Mouse (Mus musculus) midbrain, embryonic 13.5 days (tissue): ENCODE measurements around the gene 1700013H16Rik. TPM values are rescaled to one million over a fixed set of nuclear protein-coding genes. Genes with fewer than 3 reads are reported as not detected.
"Not testable (repeated sequence)": the region's sequence is repeated elsewhere in the genome, so short reads cannot be mapped to it uniquely, and the experiment has no call there.

Experiments
- ATAC-seq: fragments of 200-750 bp; cut with Nextera tagmentation; 2 replicates; pipeline ENCODE4 v1.8.0; 2017; ENCODE audit warnings: mild to moderate bottlenecking, moderate TSS enrichment, moderate library complexity
- H3K27ac ChIP-seq: fragments of 300-500 bp; sonication (generic); 2 replicates; pipeline ENCODE4 v1.5.1; 2015; ENCODE audit warnings: inconsistent platforms, mild to moderate bottlenecking, moderate library complexity
- H3K27me3 ChIP-seq: fragments of 300-500 bp; sonication (generic); 2 replicates; pipeline ENCODE4 v1.6.1; 2015; ENCODE audit warnings: mild to moderate bottlenecking, inconsistent platforms
- H3K36me3 ChIP-seq: fragments of 300-500 bp; sonication (generic); 2 replicates; pipeline ENCODE4 v1.6.1; 2015; ENCODE audit warnings: mild to moderate bottlenecking, inconsistent platforms
- H3K4me1 ChIP-seq: fragments of 300-500 bp; sonication (generic); replicated peaks from 2 replicates; pipeline ENCODE4 v1.6.1; 2015; ENCODE audit warnings: inconsistent platforms
- H3K4me2 ChIP-seq: fragments of 300-500 bp; sonication (generic); replicated peaks from 2 replicates; pipeline ENCODE4 v1.6.1; 2015; ENCODE audit warnings: moderate library complexity, mild to moderate bottlenecking, inconsistent platforms
- H3K4me3 ChIP-seq: fragments of 300-500 bp; sonication (generic); replicated peaks from 2 replicates; pipeline ENCODE4 v1.5.1; 2015; ENCODE audit warnings: mild to moderate bottlenecking, inconsistent platforms
- H3K9ac ChIP-seq: fragments of 300-500 bp; sonication (generic); replicated peaks from 2 replicates; pipeline ENCODE4 v1.6.1; 2015; ENCODE audit warnings: mild to moderate bottlenecking, inconsistent platforms
- H3K9me3 ChIP-seq: fragments of 300-500 bp; sonication (generic); 2 replicates; pipeline ENCODE4 v1.6.1; 2016; ENCODE audit warnings: mild to moderate bottlenecking, inconsistent platforms
- WGBS: fragments of 180-500 bp; shearing (Covaris S2); methylation state at CpG from one replicate; pipeline ENCODE4 v1.1.7; 2015; 5-methylcytosine and 5-hydroxymethylcytosine counted together
- polyA plus RNA-seq: library from polyadenylated mRNA; unstranded; fragments of >200 nt; fragmentation: Nextera tagmentation; extraction: Ambion mirVana; gene quantifications from 2 replicates; pipeline ENCODE4 v1.2.1, GENCODE M21; 2015

Gene 1700013H16Rik
- not detected in 2 replicates for polyA plus RNA-seq

DNA sequence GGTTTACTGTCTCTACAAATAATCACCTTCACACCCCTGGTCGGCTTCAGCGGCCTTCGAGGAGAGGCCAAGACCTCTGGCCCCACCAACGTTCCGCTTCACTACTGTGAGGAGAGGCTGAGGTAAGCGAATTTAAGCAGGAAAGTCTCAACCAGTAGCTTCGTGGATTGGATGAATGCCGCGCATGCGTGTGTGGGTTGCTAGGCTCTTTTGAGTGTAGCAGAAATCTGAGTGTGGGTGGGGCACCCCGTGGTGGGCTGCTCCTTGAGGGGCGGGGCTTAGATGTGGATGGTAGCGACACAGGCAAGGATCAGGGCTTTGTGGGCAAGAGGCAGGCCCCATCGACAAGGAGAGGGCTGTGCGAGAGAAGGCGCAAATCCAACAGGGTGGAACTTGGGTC lies at the start of gene 1700013H16Rik:
Gene 1700013H16Rik (minus strand): TSS at position 96 of the 400 bp plus-strand sequence.
- Histone ChIP-seq H3K27me3 (no peaks in the 10 kb centered on the region), H3K36me3 (no peaks in the 10 kb centered on the region), H3K4me3 (no peak within 1 kb of the TSS), H3K9ac (no peak within 1 kb of the TSS), H3K9me3 (0 out of 2 replicates have a peak, but pooled peaks cover 3% of the 10 kb centered on the region), H3K27ac (no peak within 1 kb of the TSS), H3K4me2 (no peak within 1 kb of the TSS), H3K4me1 (no peaks in the 10 kb centered on the region)
- no peak for ATAC-seq
- 91% methylated on average over 16 of the region's 16 CpGs for WGBS

DNA sequence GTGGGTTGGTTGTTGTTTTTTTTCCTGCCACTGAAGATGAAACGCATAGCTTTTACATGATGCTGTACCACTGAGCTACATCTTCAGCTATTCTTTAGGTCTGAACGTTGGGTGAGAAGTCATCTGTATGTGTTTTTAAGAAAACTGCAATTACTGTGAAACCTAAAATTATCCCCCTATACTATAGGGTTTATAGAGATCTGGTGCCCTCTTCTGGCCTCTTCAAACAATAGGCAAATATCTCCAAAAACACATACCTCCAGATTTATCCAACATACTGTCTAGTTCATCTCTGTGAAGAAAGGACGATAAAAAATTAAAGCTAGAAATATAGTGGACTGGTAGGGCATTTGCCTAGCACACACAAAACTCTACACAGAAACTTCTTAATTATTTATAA lies 41.4 kb upstream of the 1700013H16Rik start:
- Histone ChIP-seq H3K9me3 (no peaks in the 10 kb centered on the region), H3K9ac (no peak overlapping the region), H3K4me3 (no peak overlapping the region), H3K4me1 (no peaks in the 10 kb centered on the region), H3K36me3 (no peaks in the 10 kb centered on the region), H3K4me2 (no peak overlapping the region), H3K27me3 (no peaks in the 10 kb centered on the region), H3K27ac (no peak overlapping the region)
- WGBS: 27% methylated on average over 3 of the region's 3 CpGs
- ATAC-seq: no peak

DNA sequence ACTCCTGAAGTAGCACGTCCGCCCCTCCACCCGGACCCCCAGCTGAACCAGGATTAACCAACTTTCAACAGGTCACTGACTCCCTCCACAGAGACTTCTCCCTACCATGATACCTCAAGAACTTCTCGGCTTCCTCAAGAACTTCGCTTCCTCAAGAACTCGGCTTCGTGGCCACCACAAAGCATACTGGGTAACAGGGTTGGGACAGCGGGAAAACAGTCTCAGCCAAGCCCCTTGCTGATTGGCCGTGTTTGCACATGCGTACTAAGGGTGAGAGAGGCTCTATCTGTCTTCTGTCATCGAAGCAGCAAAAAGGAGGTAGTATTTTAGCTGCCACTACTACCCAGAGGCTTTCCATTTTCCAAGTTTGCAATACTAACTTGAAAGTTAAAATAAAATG lies 39.9 kb upstream of the 1700013H16Rik start, which contains the start of gene Xlr:
Gene Xlr (minus strand): TSS at position 188 of the 400 bp plus-strand sequence.
- 83% methylated on average over 11 of the region's 11 CpGs for WGBS
- ATAC-seq, H3K4me3 ChIP-seq, H3K27me3 ChIP-seq, H3K4me2 ChIP-seq, H3K9me3 ChIP-seq, H3K27ac ChIP-seq, H3K4me1 ChIP-seq, H3K36me3 ChIP-seq, H3K9ac ChIP-seq: not testable (repeated sequence)

DNA sequence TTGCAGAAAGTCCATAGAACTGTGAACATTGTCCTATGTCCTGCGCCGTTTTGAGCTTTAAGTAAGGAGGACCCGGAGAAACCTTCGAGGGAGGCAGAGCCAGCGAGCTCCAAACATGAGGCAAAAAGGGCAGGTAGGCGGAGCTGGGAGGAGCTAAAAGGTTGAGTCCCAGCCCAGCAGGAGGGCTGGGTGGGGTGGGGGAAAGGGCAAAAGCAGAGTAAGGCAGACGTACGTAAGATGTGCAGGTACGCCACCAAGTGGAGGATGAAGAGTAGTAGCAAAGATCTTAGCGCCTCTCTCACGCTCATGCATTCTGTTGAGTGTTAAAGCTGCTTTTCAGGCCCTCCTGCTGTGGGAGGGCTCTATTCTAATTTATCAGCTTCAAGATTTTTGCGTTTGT lies 18.6 kb upstream of the 1700013H16Rik start, which contains the start of gene Zfp36l3:
Gene Zfp36l3 (minus strand): TSS at position 119 of the 400 bp plus-strand sequence.
- no peaks in the 10 kb centered on the region for H3K27me3 ChIP-seq
- ATAC-seq: no peak
- WGBS: 94% methylated on average over 12 of the region's 12 CpGs
- no peak within 1 kb of the TSS for H3K9ac ChIP-seq
- no peak within 1 kb of the TSS for H3K27ac ChIP-seq
- H3K4me1 ChIP-seq: no peaks in the 10 kb centered on the region
- peaks cover 9% of the 10 kb centered on the region; the same call in 1 of the 2 replicates for H3K9me3 ChIP-seq
- no peak within 1 kb of the TSS for H3K4me3 ChIP-seq
- H3K4me2 ChIP-seq: no peak within 1 kb of the TSS
- H3K36me3 ChIP-seq: no peaks in the 10 kb centered on the region

DNA sequence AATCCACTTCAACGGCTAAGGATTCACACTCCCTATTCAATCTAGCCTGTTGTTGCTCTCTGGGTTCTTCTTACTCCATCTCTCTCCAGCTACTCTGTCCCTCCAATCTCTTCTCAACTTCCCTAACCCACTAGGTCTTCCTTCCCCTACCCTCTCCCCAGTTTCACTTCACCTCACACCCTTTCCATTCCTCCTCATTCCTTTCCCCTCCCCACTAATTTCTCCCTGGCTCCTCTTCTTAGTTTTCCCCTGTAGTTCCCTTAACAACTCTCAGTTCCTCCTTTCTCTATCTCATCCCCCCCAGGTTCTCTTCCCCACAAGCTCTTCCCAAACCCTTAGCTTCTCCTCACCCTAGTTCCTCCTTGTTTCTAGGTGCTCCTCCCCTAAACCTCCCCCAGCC lies 4.8 kb downstream of the 1700013H16Rik start:
- H3K9ac ChIP-seq: no peak overlapping the region
- WGBS: 79% methylated on average over 1 of the region's 1 CpGs
- ATAC-seq: no peak

DNA sequence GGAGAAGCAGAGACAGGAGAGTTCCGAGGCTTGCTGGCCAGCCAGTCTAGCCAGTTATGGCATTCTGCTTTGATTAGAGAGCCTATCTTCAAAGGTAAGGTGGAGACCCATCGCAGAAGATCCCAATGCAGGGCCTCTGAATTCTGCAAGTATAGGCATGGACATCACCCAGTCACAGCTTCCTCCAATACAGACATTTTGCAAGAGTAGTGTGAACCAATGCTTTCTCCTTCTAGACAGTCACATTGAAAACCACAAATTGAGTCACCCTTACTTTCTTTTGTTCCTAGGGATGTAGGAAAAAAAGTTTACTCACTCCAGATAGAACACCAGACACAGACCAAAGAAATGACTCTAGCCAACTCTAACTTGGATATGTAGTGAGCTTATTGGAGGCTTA lies 28.7 kb downstream of the 1700013H16Rik start:
- Histone ChIP-seq H3K27me3 (no peaks in the 10 kb centered on the region), H3K4me2 (no peak overlapping the region), H3K9me3 (no peaks in the 10 kb centered on the region), H3K4me1 (no peaks in the 10 kb centered on the region), H3K9ac (no peak overlapping the region), H3K4me3 (no peak overlapping the region), H3K27ac (no peak overlapping the region), H3K36me3 (no peaks in the 10 kb centered on the region)
- WGBS: 75% methylated on average over 2 of the region's 2 CpGs
- no peak for ATAC-seq

More for the DNA sequence above, 4.8 kb downstream of the 1700013H16Rik start:
- H3K4me2 ChIP-seq: no peak overlapping the region
- no peaks in the 10 kb centered on the region for H3K4me1 ChIP-seq
- H3K27me3 ChIP-seq: no peaks in the 10 kb centered on the region
- no peaks in the 10 kb centered on the region for H3K36me3 ChIP-seq
- H3K9me3 ChIP-seq: 0 out of 2 replicates have a peak, but pooled peaks cover 3% of the 10 kb centered on the region
- H3K4me3 ChIP-seq: no peak overlapping the region
- no peak overlapping the region for H3K27ac ChIP-seq

DNA sequence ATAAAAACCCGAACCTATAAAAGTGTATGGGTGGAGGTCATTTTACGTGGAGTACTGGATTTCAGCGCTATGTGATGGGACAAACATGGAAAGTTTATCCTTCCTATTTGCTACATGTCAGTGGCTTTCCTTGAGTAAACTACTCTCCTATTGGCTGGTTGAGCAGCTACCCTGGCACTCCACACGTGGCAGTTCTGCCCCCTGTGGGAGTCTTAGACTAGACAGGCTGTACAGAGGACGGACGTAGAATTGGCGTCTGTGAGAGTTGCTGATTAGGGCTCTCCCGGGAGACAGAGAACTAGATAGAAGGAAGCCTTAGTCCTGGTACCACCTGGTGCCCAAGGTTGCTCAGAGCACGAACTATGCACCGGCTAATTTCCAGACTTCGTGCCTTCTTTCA lies 33.0 kb downstream of the 1700013H16Rik start, which contains the start of gene 4930502E18Rik:
Gene 4930502E18Rik (plus strand): TSS at position 231 of the 400 bp plus-strand sequence.
- Histone ChIP-seq H3K4me2 (no peak within 1 kb of the TSS), H3K36me3 (no peaks in the 10 kb centered on the region), H3K27me3 (no peaks in the 10 kb centered on the region), H3K4me1 (no peaks in the 10 kb centered on the region), H3K9me3 (no peaks in the 10 kb centered on the region), H3K27ac (no peak within 1 kb of the TSS), H3K9ac (no peak within 1 kb of the TSS), H3K4me3 (no peak within 1 kb of the TSS)
- 81% methylated on average over 11 of the region's 11 CpGs for WGBS
- ATAC-seq: no peak

DNA sequence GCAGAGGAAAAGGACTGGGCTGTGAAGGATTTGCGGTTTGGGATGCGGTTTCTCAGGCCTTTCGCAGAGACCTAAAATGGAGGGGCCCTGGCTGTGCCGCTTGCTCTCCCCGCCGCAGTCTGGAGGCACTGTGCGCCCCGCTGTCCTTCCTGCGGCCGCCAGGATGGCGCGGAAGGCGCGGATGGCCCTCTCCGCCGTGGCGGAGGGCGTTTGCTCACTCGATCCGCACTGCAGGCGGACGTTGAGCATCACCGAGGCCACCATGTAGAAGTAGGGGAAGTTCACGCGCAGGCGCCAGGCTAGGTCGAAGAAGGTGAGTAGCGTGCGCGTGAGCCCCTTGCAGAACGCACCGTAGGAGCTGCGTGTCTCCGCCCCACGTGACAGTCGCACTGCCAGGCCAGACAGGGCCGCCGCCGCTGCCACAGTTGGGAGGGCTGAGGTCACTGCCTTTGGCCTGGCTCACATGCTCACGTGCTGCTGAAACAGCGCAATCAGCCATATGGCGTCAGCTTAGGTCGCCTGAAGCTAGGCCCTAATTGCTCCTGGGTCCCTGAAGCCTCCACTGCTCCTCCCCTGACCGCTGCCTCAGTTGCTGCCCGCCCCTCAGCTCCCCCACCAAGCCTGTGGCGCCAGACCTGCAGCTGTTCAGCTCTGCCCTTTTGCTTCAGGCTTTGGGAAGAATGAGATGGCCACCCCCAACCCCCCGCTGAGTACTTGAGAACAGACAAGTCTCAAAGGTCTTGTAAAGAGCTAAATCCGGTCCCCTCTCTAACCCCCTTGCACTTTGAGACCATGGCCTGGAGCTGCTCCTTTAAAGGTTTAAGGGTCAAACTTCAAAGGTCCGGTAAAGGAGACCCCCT lies 41.1 kb downstream of the 1700013H16Rik start:
- H3K4me1 ChIP-seq: no peaks in the 10 kb centered on the region
- ATAC-seq: peak; percentile 86
- no peaks in the 10 kb centered on the region for H3K36me3 ChIP-seq
- H3K4me2 ChIP-seq: peak overlapping the region; percentile 55
- H3K4me3 ChIP-seq: peak overlapping the region; percentile 36
- H3K9ac ChIP-seq: peak overlapping the region; percentile 54
- 24% methylated on average over 48 of the region's 49 CpGs for WGBS
- H3K9me3 ChIP-seq: no peaks in the 10 kb centered on the region
- H3K27ac ChIP-seq: no peak overlapping the region
- H3K27me3 ChIP-seq: no peaks in the 10 kb centered on the region

DNA sequence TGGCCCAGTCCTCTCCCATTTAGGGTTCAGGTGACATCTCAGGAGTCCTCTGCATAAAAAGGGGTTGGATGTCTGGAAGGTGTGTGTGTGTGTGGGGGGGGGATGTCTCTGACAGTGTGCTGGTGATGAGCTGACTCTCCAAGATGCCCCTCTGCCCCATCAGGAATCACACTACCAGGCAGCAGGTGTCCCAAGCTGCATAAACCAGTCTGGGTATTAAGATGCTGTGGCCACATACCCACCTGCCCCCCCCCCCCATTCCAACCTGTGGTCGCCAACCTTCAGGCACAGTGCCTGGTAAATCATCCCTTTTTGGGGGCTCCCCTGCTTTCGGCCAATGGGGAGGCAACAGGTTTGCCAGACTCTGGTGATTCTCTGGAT lies 41.7 kb downstream of the 1700013H16Rik start:
- Histone ChIP-seq H3K27ac (no peak overlapping the region), H3K36me3 (no peaks in the 10 kb centered on the region), H3K9ac (peak overlapping the region; percentile 54), H3K4me1 (no peaks in the 10 kb centered on the region), H3K4me3 (peak overlapping the region; percentile 36), H3K4me2 (peak overlapping the region; percentile 55), H3K9me3 (no peaks in the 10 kb centered on the region), H3K27me3 (no peaks in the 10 kb centered on the region)
- WGBS: 43% methylated on average over 2 of the region's 2 CpGs
- peak; percentile 59 for ATAC-seq

DNA sequence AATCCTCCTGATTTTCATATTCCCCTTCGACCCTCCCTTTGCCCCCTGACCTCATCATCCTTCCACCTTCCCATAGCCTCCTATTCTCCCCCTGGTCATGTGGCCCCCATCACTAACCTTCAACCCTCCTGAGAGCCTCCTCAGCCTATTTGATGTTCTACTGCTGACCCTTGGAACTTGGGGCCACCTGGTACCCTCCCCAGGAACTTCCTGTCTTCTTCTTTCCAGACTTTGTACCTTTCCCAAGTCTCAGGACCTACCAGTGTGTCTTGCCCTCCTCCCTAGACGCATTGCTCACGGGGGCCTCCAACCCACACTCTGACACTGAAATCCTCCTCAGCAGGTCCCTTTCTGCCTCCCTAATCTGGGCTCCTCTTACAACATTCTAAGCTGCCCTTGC lies 55.0 kb downstream of the 1700013H16Rik start:
- Histone ChIP-seq H3K9me3 (no peaks in the 10 kb centered on the region; the same call in 1 of the 2 replicates), H3K4me2 (no peak overlapping the region), H3K4me3 (no peak overlapping the region), H3K4me1 (no peaks in the 10 kb centered on the region), H3K36me3 (no peaks in the 10 kb centered on the region), H3K27me3 (no peaks in the 10 kb centered on the region), H3K27ac (no peak overlapping the region), H3K9ac (no peak overlapping the region)
- 65% methylated on average over 3 of the region's 3 CpGs for WGBS
- no peak for ATAC-seq

DNA sequence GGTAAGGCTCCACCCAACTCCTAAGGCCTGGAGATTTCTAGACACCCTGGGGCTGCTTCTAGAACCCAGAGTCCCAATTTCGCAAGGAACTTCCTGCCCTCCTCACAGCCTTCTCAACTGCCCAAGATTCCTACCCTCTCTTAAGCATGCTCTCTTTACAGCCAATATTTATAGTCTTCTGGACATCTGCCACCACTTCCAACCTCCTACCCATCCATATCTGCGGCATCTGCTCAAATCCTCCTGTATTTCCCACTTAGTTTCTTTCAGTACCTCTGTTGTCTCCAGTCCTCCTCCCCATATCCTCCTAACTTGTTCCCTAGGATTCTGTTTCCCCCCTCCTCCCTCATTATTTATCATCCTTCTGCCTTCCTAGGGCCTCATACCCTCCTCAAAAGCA lies 58.4 kb downstream of the 1700013H16Rik start:
- H3K9me3 ChIP-seq: no peaks in the 10 kb centered on the region
- no peak overlapping the region for H3K4me3 ChIP-seq
- WGBS: 98% methylated on average over 2 of the region's 2 CpGs
- H3K9ac ChIP-seq: no peak overlapping the region
- no peak overlapping the region for H3K27ac ChIP-seq
- H3K27me3 ChIP-seq: no peaks in the 10 kb centered on the region
- no peaks in the 10 kb centered on the region for H3K4me1 ChIP-seq
- no peak for ATAC-seq
- no peak overlapping the region for H3K4me2 ChIP-seq
- no peaks in the 10 kb centered on the region for H3K36me3 ChIP-seq

DNA sequence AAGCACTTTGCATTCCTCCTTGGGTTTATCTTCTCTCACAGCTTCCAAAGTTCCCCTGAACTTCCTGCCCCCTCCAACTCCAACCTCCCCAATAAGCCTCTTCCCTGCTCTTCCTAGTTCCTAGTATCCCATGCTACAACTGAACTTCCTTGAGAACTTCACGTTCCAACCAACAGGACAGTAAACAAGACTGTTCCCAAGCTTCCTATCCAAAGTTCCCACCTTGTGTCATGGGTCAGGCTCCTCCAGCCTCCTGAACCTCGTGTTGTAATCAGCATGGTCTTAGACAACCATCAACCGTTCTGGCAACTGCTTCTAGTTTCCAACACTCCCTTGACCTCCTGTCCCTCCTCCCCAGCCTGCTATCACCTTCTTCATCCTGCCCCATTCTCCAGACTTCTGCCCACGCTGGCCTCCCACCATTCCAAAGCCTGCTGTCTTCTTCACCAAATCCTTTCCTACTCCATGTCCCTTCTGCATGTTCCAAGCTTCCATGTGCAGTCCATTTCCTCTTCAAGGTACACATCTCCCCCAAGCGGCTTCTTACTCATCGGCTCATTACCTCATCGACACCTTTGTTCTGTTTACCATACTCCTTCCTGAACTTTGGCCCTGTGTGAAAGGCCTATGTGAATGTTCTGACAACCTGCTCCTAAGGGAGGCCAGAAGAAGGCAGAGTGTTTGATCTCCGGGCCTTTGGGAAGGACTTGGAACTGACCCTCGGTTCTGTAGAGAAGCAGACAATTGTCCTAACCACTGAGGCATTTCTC lies 63.4 kb downstream of the 1700013H16Rik start:
- H3K36me3 ChIP-seq: no peaks in the 10 kb centered on the region
- H3K4me3 ChIP-seq: no peak overlapping the region
- no peaks in the 10 kb centered on the region for H3K4me1 ChIP-seq
- ATAC-seq: no peak
- H3K27ac ChIP-seq: no peak overlapping the region
- H3K9ac ChIP-seq: no peak overlapping the region
- H3K27me3 ChIP-seq: no peaks in the 10 kb centered on the region
- no peak overlapping the region for H3K4me2 ChIP-seq
- H3K9me3 ChIP-seq: no peaks in the 10 kb centered on the region
- 89% methylated on average over 9 of the region's 9 CpGs for WGBS
